Mouse (Mus musculus): Measurements from ENCODE around the gene Shpk. TPM values are rescaled to one million over a fixed set of nuclear protein-coding genes. Genes with fewer than 3 reads are reported as not detected.

Gene Shpk
- polyA plus RNA-seq (2015; fragmentation: Nextera tagmentation; extraction: Ambion mirVana) = 4.2 and 5.5 TPM in 2 replicates

GRCm38 (mm10) chr11:73199230-73199712 is at the start of gene Shpk:
Shpk (plus strand) TSS chr11:73199460.

GRCm38 (mm10) chr11:73159957-73160810 is 39.1 kb upstream of the Shpk start, which contains the start of gene P2rx5:
P2rx5 (plus strand) TSS chr11:73160421.

GRCm38 (mm10) chr11:73176608-73177508 is 22.4 kb upstream of the Shpk start, which contains the start of the genes Emc6 and Tax1bp3:
Emc6 (minus strand) TSS chr11:73177037.
Tax1bp3 (plus strand) TSS chr11:73177083.

GRCm38 (mm10) chr11:73198603-73199229 is 544 bp upstream of the Shpk start, which contains the start of gene Ctns:
Ctns (minus strand) TSS chr11:73199042.

GRCm38 (mm10) chr11:73233992-73234391 is 34.7 kb downstream of the Shpk start, which contains the start of gene Trpv1:
Trpv1 (plus strand) TSS chr11:73234292.

GRCm38 (mm10) chr11:73267267-73267666 is 68.0 kb downstream of the Shpk start, which contains the start of gene Trpv3:
Trpv3 (plus strand) TSS chr11:73267388.

Other genes starting within 250 kb of the Shpk start
- 4.7 and 4.8 TPM in 2 replicates for gene Atp2a3, start 238.3 kb upstream of the Shpk start, polyA plus RNA-seq (2015; fragmentation: Nextera tagmentation; extraction: Ambion mirVana)
- 1.0 and 1.1 TPM in 2 replicates for gene P2rx1, start 200.4 kb upstream of the Shpk start, polyA plus RNA-seq (2015; fragmentation: Nextera tagmentation; extraction: Ambion mirVana)
- gene Camkk1, start 180.5 kb upstream of the Shpk start, polyA plus RNA-seq (2015; fragmentation: Nextera tagmentation; extraction: Ambion mirVana) = 2.2 and 2.8 TPM in 2 replicates
- 5.6 and 8.5 TPM in 2 replicates for gene Ncbp3, start 151.7 kb upstream of the Shpk start, polyA plus RNA-seq (2015; fragmentation: Nextera tagmentation; extraction: Ambion mirVana)
- 0.03 and 0.21 TPM in 2 replicates for gene Itgae, start 108.9 kb upstream of the Shpk start, polyA plus RNA-seq (2015; fragmentation: Nextera tagmentation; extraction: Ambion mirVana)
- 2.9 and 3.1 TPM in 2 replicates for gene Haspin, start 61.2 kb upstream of the Shpk start, polyA plus RNA-seq (2015; fragmentation: Nextera tagmentation; extraction: Ambion mirVana)
- gene P2rx5, start 39.0 kb upstream of the Shpk start, polyA plus RNA-seq (2015; fragmentation: Nextera tagmentation; extraction: Ambion mirVana) = 0.50 TPM in 2 replicates
- gene Emc6, start 22.4 kb upstream of the Shpk start, polyA plus RNA-seq (2015; fragmentation: Nextera tagmentation; extraction: Ambion mirVana) = 111 and 130 TPM in 2 replicates
- 152 and 167 TPM in 2 replicates for gene Tax1bp3, start 22.4 kb upstream of the Shpk start, polyA plus RNA-seq (2015; fragmentation: Nextera tagmentation; extraction: Ambion mirVana)
- gene Ctns, start 418 bp upstream of the Shpk start, polyA plus RNA-seq (2015; fragmentation: Nextera tagmentation; extraction: Ambion mirVana) = 12.1 and 15.4 TPM in 2 replicates
- 0.10 and 0.35 TPM in 2 replicates for gene Trpv1, start 34.8 kb downstream of the Shpk start, polyA plus RNA-seq (2015; fragmentation: Nextera tagmentation; extraction: Ambion mirVana)
- 0.06 and 0.08 TPM in 2 replicates for gene Trpv3, start 67.9 kb downstream of the Shpk start, polyA plus RNA-seq (2015; fragmentation: Nextera tagmentation; extraction: Ambion mirVana)
- gene Aspa, start 130.1 kb downstream of the Shpk start, polyA plus RNA-seq (2015; fragmentation: Nextera tagmentation; extraction: Ambion mirVana) = 10.5 and 20.1 TPM in 2 replicates
- gene Gm49340, start 130.3 kb downstream of the Shpk start, polyA plus RNA-seq (2015; fragmentation: Nextera tagmentation; extraction: Ambion mirVana) = not detected in 2 replicates
- 0.57 TPM in 1 of 2 replicates, not detected in the other for gene Spata22, start 130.3 kb downstream of the Shpk start, polyA plus RNA-seq (2015; fragmentation: Nextera tagmentation; extraction: Ambion mirVana)
- gene Olfr20, start 151.3 kb downstream of the Shpk start, polyA plus RNA-seq (2015; fragmentation: Nextera tagmentation; extraction: Ambion mirVana) = not detected in 2 replicates
- gene Olfr376, start 171.8 kb downstream of the Shpk start, polyA plus RNA-seq (2015; fragmentation: Nextera tagmentation; extraction: Ambion mirVana) = not detected in 2 replicates
- gene Olfr1, start 200.2 kb downstream of the Shpk start, polyA plus RNA-seq (2015; fragmentation: Nextera tagmentation; extraction: Ambion mirVana) = not detected in 2 replicates
- not detected in 2 replicates for gene Olfr378, start 229.0 kb downstream of the Shpk start, polyA plus RNA-seq (2015; fragmentation: Nextera tagmentation; extraction: Ambion mirVana)